Mouse (Mus musculus): ENCODE data around the gene Pde4c. TPM values are rescaled to one million over a fixed set of nuclear protein-coding genes. Genes with fewer than 3 reads are reported as not detected.

Gene Pde4c
- polyA plus RNA-seq, 1 experiment from 2014 or later, result 0.08 TPM

- peaks cover 60% of the 10 kb centered on the region for H3K36me3 ChIP-seq (ENCODE audit: control insufficient read depth, insufficient read depth, low read length)
- H3K9me3 ChIP-seq (ENCODE audit: control insufficient read depth, low read length), result no peaks in the 10 kb centered on the region
- H3K4me3 ChIP-seq (ENCODE audit: control insufficient read depth in 1 of 2, insufficient read depth in 1 of 2, low read depth in 1 of 2, low read length in 2 of 2), result no peak overlapping the region
- ATAC-seq (ENCODE audit: insufficient number of reproducible peaks, insufficient read depth, low FRiP score, low read depth), result no peak
- H3K9ac ChIP-seq (ENCODE audit: low read length), result no peak overlapping the region
- peaks cover 21 to 34% of the 10 kb centered on the region in 2 experiments for H3K4me1 ChIP-seq (ENCODE audit: control insufficient read depth in 2 of 2, insufficient read depth in 2 of 2, low read length in 2 of 2)
- no peak overlapping the region for H3K27ac ChIP-seq (replicated peaks in 1 of 2; ENCODE audit: control insufficient read depth in 1 of 2, insufficient read depth in 1 of 2, low read depth in 2 of 2, low read length in 2 of 2)
- H3K4me2 ChIP-seq (ENCODE audit: low read length), result no peak overlapping the region
- WGBS, result 68% methylated on average over 12 of the region's 12 CpGs
- no peaks in the 10 kb centered on the region for H3K27me3 ChIP-seq (ENCODE audit: control insufficient read depth, insufficient read depth, low read length)
Measured at GRCm38 (mm10) chr8:70769858-70770257, 46.3 kb downstream of the Pde4c start.

- H3K27me3 ChIP-seq (ENCODE audit: control insufficient read depth, insufficient read depth, low read length), result no peaks in the 10 kb centered on the region
- peaks cover 28 to 37% of the 10 kb centered on the region in 2 experiments for H3K4me1 ChIP-seq (ENCODE audit: control insufficient read depth in 2 of 2, insufficient read depth in 2 of 2, low read length in 2 of 2)
- WGBS, result 91% methylated on average over 13 of the region's 13 CpGs
- no peak overlapping the region for H3K9ac ChIP-seq (ENCODE audit: low read length)
- no peak overlapping the region for H3K4me2 ChIP-seq (ENCODE audit: low read length)
- ATAC-seq (ENCODE audit: insufficient number of reproducible peaks, insufficient read depth, low FRiP score, low read depth), result no peak
- H3K4me3 ChIP-seq (ENCODE audit: control insufficient read depth in 1 of 2, insufficient read depth in 1 of 2, low read depth in 1 of 2, low read length in 2 of 2), result no peak overlapping the region
- peaks cover 63% of the 10 kb centered on the region for H3K36me3 ChIP-seq (ENCODE audit: control insufficient read depth, insufficient read depth, low read length)
- H3K9me3 ChIP-seq (ENCODE audit: control insufficient read depth, low read length), result no peaks in the 10 kb centered on the region
- no peak overlapping the region for H3K27ac ChIP-seq (replicated peaks in 1 of 2; ENCODE audit: control insufficient read depth in 1 of 2, insufficient read depth in 1 of 2, low read depth in 2 of 2, low read length in 2 of 2)
Measured at GRCm38 (mm10) chr8:70770748-70771147, 47.2 kb downstream of the Pde4c start.

GRCm38 (mm10) chr8:70771217-70771616 lies 47.7 kb downstream of the Pde4c start:
- H3K36me3 ChIP-seq (ENCODE audit: control insufficient read depth, insufficient read depth, low read length), result peaks cover 63% of the 10 kb centered on the region
- H3K27ac ChIP-seq (replicated peaks in 1 of 2; ENCODE audit: control insufficient read depth in 1 of 2, insufficient read depth in 1 of 2, low read depth in 2 of 2, low read length in 2 of 2), result no peak overlapping the region
- no peak for ATAC-seq (ENCODE audit: insufficient number of reproducible peaks, insufficient read depth, low FRiP score, low read depth)
- no peak overlapping the region for H3K4me2 ChIP-seq (ENCODE audit: low read length)
- peaks cover 25 to 36% of the 10 kb centered on the region in 2 experiments for H3K4me1 ChIP-seq (ENCODE audit: control insufficient read depth in 2 of 2, insufficient read depth in 2 of 2, low read length in 2 of 2)
- no peak overlapping the region for H3K4me3 ChIP-seq (ENCODE audit: control insufficient read depth in 1 of 2, insufficient read depth in 1 of 2, low read depth in 1 of 2, low read length in 2 of 2)
- H3K27me3 ChIP-seq (ENCODE audit: control insufficient read depth, insufficient read depth, low read length), result no peaks in the 10 kb centered on the region
- WGBS, result 86% methylated on average over 7 of the region's 7 CpGs
- H3K9ac ChIP-seq (ENCODE audit: low read length), result no peak overlapping the region
- no peaks in the 10 kb centered on the region for H3K9me3 ChIP-seq (ENCODE audit: control insufficient read depth, low read length)

GRCm38 (mm10) chr8:70772075-70772474 lies 48.6 kb downstream of the Pde4c start:
- no peak for ATAC-seq (ENCODE audit: insufficient number of reproducible peaks, insufficient read depth, low FRiP score, low read depth)
- Histone ChIP-seq H3K9ac (ENCODE audit: low read length) (no peak overlapping the region), H3K27me3 (ENCODE audit: control insufficient read depth, insufficient read depth, low read length) (no peaks in the 10 kb centered on the region), H3K4me3 (ENCODE audit: control insufficient read depth in 1 of 2, insufficient read depth in 1 of 2, low read depth in 1 of 2, low read length in 2 of 2) (no peak overlapping the region), H3K4me1 (ENCODE audit: control insufficient read depth in 2 of 2, insufficient read depth in 2 of 2, low read length in 2 of 2) (peaks cover 21 to 28% of the 10 kb centered on the region in 2 experiments), H3K9me3 (ENCODE audit: control insufficient read depth, low read length) (no peaks in the 10 kb centered on the region), H3K36me3 (ENCODE audit: control insufficient read depth, insufficient read depth, low read length) (peaks cover 63% of the 10 kb centered on the region), H3K4me2 (ENCODE audit: low read length) (no peak overlapping the region), H3K27ac (replicated peaks in 1 of 2; ENCODE audit: control insufficient read depth in 1 of 2, insufficient read depth in 1 of 2, low read depth in 2 of 2, low read length in 2 of 2) (no peak overlapping the region)
- 91% methylated on average over 13 of the region's 13 CpGs for WGBS

GRCm38 (mm10) chr8:70772890-70773289 lies 49.4 kb downstream of the Pde4c start:
- no peak overlapping the region for H3K27ac ChIP-seq (replicated peaks in 1 of 2; ENCODE audit: control insufficient read depth in 1 of 2, insufficient read depth in 1 of 2, low read depth in 2 of 2, low read length in 2 of 2)
- peaks cover 61% of the 10 kb centered on the region for H3K36me3 ChIP-seq (ENCODE audit: control insufficient read depth, insufficient read depth, low read length)
- H3K27me3 ChIP-seq (ENCODE audit: control insufficient read depth, insufficient read depth, low read length), result no peaks in the 10 kb centered on the region
- H3K4me3 ChIP-seq (ENCODE audit: control insufficient read depth in 1 of 2, insufficient read depth in 1 of 2, low read depth in 1 of 2, low read length in 2 of 2), result no peak overlapping the region
- ATAC-seq (ENCODE audit: insufficient number of reproducible peaks, insufficient read depth, low FRiP score, low read depth), result no peak
- peaks cover 22 to 32% of the 10 kb centered on the region in 2 experiments for H3K4me1 ChIP-seq (ENCODE audit: control insufficient read depth in 2 of 2, insufficient read depth in 2 of 2, low read length in 2 of 2)
- no peak overlapping the region for H3K9ac ChIP-seq (ENCODE audit: low read length)
- H3K9me3 ChIP-seq (ENCODE audit: control insufficient read depth, low read length), result no peaks in the 10 kb centered on the region
- 85% methylated on average over 9 of the region's 9 CpGs for WGBS
- no peak overlapping the region for H3K4me2 ChIP-seq (ENCODE audit: low read length)

- WGBS, result 89% methylated on average over 5 of the region's 5 CpGs
- ATAC-seq (ENCODE audit: insufficient number of reproducible peaks, insufficient read depth, low FRiP score, low read depth), result no peak
- Histone ChIP-seq H3K27me3 (ENCODE audit: control insufficient read depth, insufficient read depth, low read length) (no peaks in the 10 kb centered on the region), H3K9me3 (ENCODE audit: control insufficient read depth, low read length) (no peaks in the 10 kb centered on the region), H3K9ac (ENCODE audit: low read length) (peak overlapping the region; percentile 22), H3K4me3 (ENCODE audit: control insufficient read depth in 1 of 2, insufficient read depth in 1 of 2, low read depth in 1 of 2, low read length in 2 of 2) (no peak overlapping the region; a peak in 1 of 4 replicates), H3K4me1 (ENCODE audit: control insufficient read depth in 2 of 2, insufficient read depth in 2 of 2, low read length in 2 of 2) (peaks cover 22 to 36% of the 10 kb centered on the region in 2 experiments), H3K27ac (replicated peaks in 1 of 2; ENCODE audit: control insufficient read depth in 1 of 2, insufficient read depth in 1 of 2, low read depth in 2 of 2, low read length in 2 of 2) (peak overlapping the region in 1 of 2 experiments; percentile 59; a peak in 1 of 4 replicates), H3K36me3 (ENCODE audit: control insufficient read depth, insufficient read depth, low read length) (peaks cover 58% of the 10 kb centered on the region), H3K4me2 (ENCODE audit: low read length) (0 out of 2 replicates have a peak overlapping the region, but pooled peaks have one; percentile 12)
Measured at GRCm38 (mm10) chr8:70773410-70773809, 49.9 kb downstream of the Pde4c start.

- peaks cover 22 to 36% of the 10 kb centered on the region in 2 experiments for H3K4me1 ChIP-seq (ENCODE audit: control insufficient read depth in 2 of 2, insufficient read depth in 2 of 2, low read length in 2 of 2)
- peaks cover 58% of the 10 kb centered on the region for H3K36me3 ChIP-seq (ENCODE audit: control insufficient read depth, insufficient read depth, low read length)
- peak overlapping the region in 1 of 2 experiments; percentile 59; a peak in 2 of 4 replicates for H3K27ac ChIP-seq (replicated peaks in 1 of 2; ENCODE audit: control insufficient read depth in 1 of 2, insufficient read depth in 1 of 2, low read depth in 2 of 2, low read length in 2 of 2)
- no peaks in the 10 kb centered on the region for H3K27me3 ChIP-seq (ENCODE audit: control insufficient read depth, insufficient read depth, low read length)
- H3K9ac ChIP-seq (ENCODE audit: low read length), result peak overlapping the region; percentile 52
- no peaks in the 10 kb centered on the region for H3K9me3 ChIP-seq (ENCODE audit: control insufficient read depth, low read length)
- H3K4me3 ChIP-seq (ENCODE audit: control insufficient read depth in 1 of 2, insufficient read depth in 1 of 2, low read depth in 1 of 2, low read length in 2 of 2), result no peak overlapping the region; a peak in 1 of 4 replicates
- 36% methylated on average over 9 of the region's 9 CpGs for WGBS
- H3K4me2 ChIP-seq (ENCODE audit: low read length), result 0 out of 2 replicates have a peak overlapping the region, but pooled peaks have one; percentile 12
- ATAC-seq (ENCODE audit: insufficient number of reproducible peaks, insufficient read depth, low FRiP score, low read depth), result peak; percentile 27; the same call in 1 of the 2 replicates
Measured at GRCm38 (mm10) chr8:70773833-70774232, 50.3 kb downstream of the Pde4c start.

GRCm38 (mm10) chr8:70774740-70775139 lies 51.2 kb downstream of the Pde4c start:
- Histone ChIP-seq H3K4me1 (ENCODE audit: control insufficient read depth in 2 of 2, insufficient read depth in 2 of 2, low read length in 2 of 2) (peaks cover 22 to 36% of the 10 kb centered on the region in 2 experiments), H3K9me3 (ENCODE audit: control insufficient read depth, low read length) (no peaks in the 10 kb centered on the region), H3K27me3 (ENCODE audit: control insufficient read depth, insufficient read depth, low read length) (no peaks in the 10 kb centered on the region), H3K27ac (replicated peaks in 1 of 2; ENCODE audit: control insufficient read depth in 1 of 2, insufficient read depth in 1 of 2, low read depth in 2 of 2, low read length in 2 of 2) (no peak overlapping the region), H3K4me3 (ENCODE audit: control insufficient read depth in 1 of 2, insufficient read depth in 1 of 2, low read depth in 1 of 2, low read length in 2 of 2) (no peak overlapping the region), H3K36me3 (ENCODE audit: control insufficient read depth, insufficient read depth, low read length) (peaks cover 60% of the 10 kb centered on the region), H3K4me2 (ENCODE audit: low read length) (no peak overlapping the region), H3K9ac (ENCODE audit: low read length) (peak overlapping the region; percentile 52)
- WGBS, result 93% methylated on average over 18 of the region's 18 CpGs
- ATAC-seq (ENCODE audit: insufficient number of reproducible peaks, insufficient read depth, low FRiP score, low read depth), result no peak
